Mouse (Mus musculus): ENCODE measurements at regions not wholly inside any gene's neighbourhood (a gene's known extent, or its start where the extent isn't known, plus 50 kb on each side); places are given as distances from the start of the nearest gene placed in this dataset.
A peak's percentile ranks its signal among the peaks of the same experiment; 100 is the strongest.

DNA sequence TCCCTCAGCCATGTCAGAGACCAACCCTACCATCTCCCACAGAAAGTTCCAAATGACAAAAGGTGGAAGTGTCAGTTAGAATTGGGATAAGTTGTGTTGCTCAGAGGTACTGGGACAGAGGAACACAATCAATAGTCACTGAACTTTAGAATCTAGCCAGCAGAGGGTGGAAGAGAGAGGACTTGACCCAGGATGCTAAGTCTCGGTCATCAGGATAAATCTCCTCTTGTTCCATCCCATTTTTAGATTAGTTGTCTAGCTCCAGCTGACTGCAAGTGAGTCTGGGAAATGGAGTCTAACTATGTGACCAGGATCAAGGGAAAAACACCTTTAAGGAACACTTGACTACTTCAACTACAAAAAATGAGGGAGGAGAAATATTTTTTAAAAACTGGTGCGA, 91.5 kb downstream of the Fam84b start:
- no peak for DNase-seq (ENCODE audit: low read depth in 2 of 2, low spot score in 2 of 2)

DNA sequence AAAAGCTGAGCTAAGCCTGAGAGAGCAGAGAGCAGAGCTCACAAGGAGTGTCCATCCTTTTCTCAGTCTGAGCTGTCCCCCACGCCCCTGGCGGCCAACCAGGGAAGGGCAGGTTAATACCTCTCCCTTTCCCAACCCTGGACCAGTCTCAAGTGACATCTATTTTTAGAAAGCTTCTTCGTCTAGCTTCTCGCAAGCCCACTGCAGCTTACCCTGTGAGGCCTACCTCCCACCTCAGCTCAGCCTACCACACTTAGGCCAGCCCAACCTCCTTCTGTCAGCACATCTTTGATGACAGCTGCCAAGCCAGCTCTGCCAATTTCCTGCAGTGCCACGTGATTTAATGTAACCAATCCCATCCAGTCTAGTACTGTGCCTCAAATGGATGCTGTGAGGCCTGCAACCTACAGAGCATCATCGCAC, 93.6 kb downstream of the Fam84b start:
- DNase-seq (ENCODE audit: low read depth in 2 of 2, low spot score in 2 of 2): peak; percentile 20 to 49

DNA sequence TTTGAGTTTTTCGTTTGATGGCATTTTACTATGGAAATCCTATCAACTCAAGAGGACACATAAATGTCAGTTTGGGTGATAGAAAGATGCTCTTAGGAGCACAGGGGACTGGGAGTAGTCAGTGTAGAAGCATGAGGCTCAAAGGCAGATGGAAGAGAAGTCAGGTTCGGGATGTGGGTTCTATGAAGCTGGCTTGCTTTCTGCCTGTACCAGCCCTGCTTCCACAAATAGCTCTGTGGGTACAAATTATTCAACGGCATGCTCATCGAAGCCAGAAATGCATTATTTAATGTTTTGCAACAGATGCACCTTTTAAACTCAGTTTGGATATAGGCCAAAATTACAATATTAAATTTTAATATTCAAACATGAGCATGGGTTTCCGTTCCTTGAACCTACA, 99.3 kb downstream of the Fam84b start:
- no peak for DNase-seq (ENCODE audit: low read depth in 2 of 2, low spot score in 2 of 2)

DNA sequence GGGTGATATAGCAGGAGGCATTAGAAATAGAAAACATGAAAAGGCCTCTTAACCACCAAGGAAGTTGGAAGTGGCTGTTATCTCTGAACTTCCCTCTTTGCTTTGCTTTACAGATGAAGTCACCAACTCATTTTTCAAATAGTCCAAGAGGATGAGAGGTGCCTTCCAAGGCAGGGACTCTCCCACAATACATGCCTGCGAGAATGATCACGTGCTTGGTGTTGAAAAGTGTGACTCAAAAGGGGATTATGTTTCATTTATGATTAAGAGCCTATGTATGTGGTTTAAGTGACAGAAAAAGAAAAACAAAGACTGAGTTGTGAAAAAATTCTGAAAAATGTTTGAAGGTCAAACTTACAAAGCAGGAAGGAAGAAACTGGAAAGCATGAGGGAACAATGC, 114.0 kb downstream of the Fam84b start:
- no peak for DNase-seq (ENCODE audit: low read depth in 2 of 2, low spot score in 2 of 2)

DNA sequence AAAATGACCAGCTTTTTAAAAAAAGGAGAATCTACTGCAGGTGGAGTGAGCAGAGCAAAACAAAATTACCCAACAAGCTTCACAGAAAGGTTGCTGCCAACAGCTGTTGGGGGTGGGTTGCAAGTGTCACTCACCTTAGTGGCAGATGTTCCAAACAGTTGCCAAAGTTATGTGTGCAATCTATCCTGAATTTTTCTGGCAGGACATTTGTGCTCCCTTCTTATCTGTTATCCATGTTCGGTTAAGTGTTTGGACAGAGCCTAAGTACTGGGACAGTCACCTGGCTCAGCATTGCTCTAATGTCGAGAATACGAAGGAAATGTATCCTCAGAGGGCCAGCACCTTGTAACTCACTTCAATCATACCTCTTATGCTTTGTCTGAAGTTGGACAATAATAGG, 115.3 kb downstream of the Fam84b start:
- no peak for DNase-seq (ENCODE audit: low read depth in 2 of 2, low spot score in 2 of 2)

DNA sequence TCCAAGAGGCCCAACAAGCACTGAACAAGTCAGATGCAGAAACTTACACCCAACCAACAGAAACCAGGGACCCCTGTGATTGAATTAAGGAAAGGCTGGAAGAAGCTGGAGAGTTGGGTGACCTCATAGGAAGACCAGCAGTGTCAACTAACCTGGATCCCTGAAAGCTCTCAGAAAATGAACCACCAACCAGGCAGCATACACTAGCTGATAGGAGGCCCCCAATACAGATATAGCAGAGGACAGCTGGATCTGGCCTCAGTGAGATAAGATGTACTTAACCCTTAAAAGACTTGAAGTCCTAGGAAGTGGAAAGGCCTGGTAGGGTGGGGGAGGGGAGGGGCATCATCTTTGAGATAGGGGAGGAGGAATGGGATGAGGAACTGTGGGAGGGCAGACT, 121.2 kb downstream of the Fam84b start:
- no peak for DNase-seq (ENCODE audit: low read depth in 2 of 2, low spot score in 2 of 2)

DNA sequence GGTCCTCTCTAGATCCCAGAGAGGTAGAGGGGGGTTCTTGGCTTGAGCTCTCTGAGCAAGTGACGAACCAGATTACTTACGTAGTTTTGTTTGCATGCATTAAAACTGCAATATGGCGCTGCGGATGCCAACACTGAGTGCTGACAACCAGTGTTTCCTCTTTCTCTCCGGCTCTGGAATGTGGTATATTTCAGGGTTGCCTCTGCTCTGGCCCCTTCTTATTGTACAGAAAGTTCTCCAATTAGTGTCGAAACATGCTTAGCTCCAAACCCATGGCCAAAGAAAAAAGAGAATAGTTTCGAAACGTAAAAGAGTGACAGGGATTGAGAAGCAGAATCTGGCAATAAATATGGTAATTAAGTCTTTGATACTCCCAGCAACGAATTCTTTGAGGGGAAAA, 124.8 kb downstream of the Fam84b start:
- no peak for DNase-seq (ENCODE audit: low read depth in 2 of 2, low spot score in 2 of 2)

DNA sequence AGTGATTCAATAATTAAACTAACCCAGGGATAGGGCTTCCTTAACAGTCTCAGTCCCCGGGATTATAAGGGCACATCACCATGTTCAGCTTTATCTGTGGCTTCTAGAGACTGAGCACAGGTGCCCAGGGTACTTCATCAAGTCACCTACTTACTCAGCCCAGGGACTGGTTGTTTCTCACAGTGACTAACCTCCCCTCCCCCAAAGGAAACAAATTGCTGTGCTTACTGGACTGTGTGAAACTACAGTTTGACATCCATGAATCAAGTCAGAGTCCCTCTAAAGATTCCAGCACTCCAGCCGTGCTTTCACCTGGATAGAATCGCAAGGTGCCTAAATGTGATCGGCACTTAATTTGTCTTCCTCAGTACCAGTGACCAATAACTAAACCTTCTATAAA, 125.2 kb downstream of the Fam84b start:
- no peak for DNase-seq (ENCODE audit: low read depth in 2 of 2, low spot score in 2 of 2)

DNA sequence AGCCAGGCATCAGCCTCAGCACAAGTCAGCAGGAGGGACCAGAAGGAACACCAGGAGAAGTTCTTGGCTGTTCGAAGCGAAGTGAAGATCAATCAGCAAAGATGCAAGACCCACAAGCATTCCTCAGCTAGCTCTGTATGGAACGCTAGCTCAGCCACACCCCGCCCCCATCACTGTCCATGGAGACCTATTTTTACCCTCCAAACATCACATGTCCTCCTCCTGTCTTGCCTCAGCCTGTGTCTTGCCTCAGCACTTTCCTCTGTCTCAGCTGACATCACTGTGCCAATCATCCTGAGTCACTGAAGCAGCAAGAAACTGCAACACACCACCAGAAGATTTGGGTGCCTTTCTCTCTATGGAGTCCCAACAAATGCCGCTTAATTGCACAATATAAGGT, 134.2 kb downstream of the Fam84b start:
- no peak for DNase-seq (ENCODE audit: low read depth in 2 of 2, low spot score in 2 of 2)

DNA sequence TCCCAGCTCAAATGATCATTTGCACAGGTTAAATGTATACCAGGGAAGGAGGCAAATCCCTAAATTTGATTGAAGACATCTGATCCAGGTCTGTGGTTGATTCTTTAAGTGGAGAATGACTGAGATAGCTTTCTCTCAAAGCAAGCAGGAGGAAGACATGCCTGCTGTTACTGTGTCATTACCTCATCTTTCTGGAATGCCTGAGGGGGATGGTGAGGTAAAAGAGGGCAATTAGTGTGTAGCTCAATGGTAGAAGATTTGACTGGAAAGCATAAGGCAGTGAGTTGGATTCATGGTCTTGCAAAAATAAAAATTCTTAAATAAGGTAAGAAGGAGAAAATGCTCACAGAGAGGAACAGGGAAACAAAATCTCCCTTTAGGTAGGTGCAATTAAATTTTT, 144.9 kb downstream of the Fam84b start:
- no peak for DNase-seq (ENCODE audit: low read depth in 2 of 2, low spot score in 2 of 2)

DNA sequence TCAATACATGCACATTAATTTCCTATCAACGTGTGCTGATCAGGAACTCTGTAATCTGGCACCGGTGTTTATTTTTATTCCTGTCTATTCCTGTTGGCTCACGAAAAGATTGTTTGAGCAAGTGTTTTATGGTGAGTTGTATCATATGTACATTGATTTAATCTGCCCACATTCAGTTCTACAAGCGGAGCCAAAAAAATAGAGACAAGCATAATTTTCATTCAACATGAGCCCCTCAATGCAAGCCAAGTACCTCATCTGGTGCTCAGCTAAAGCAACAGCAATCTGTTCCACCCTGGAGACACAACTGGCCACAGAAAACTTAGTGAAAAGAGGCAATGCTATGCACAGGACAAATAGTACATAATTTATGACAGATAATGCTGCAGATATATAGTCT, 147.6 kb downstream of the Fam84b start:
- no peak for DNase-seq (ENCODE audit: low read depth in 2 of 2, low spot score in 2 of 2)

DNA sequence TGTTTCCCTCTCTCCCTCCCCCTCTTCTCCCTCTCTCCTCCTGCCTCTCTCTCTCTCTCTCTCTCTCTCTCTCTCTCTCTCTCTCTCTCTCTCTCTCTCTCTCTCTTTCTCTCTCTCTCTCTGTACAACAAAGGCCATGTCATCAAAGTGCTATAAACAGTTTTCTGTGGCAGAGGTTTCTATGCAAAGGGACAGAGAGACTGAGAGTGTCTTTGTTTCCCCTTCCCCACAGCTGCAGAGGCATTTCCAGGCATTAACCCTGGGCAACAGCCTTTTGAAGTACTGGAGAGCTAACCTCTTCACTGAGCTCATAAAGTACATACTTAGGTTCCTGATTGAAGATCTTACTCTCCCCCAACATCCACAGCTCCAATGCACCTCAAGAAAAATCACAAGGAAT, 152.3 kb downstream of the Fam84b start:
- no peak for DNase-seq (ENCODE audit: low read depth in 2 of 2, low spot score in 2 of 2)

DNA sequence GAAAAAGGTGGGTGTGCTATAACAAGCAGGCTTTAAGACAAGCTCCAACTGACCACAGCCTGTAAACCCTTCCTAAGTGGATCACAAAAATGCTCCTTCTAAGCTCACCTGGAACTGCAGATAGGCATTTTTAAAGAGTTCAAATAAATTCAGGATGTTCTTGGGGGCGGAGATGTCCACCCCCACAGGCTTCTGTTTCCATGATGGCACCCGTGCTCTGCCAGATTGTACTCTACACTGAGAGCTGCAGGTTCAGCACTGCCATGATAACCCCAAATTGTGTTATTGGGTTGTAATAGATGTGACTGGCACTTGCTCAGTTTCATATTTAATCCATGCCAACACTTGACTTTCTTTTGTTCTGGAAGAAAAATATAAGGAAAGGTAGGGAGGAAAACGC, 158.8 kb downstream of the Fam84b start:
- DNase-seq (ENCODE audit: low read depth in 2 of 2, low spot score in 2 of 2): no peak

DNA sequence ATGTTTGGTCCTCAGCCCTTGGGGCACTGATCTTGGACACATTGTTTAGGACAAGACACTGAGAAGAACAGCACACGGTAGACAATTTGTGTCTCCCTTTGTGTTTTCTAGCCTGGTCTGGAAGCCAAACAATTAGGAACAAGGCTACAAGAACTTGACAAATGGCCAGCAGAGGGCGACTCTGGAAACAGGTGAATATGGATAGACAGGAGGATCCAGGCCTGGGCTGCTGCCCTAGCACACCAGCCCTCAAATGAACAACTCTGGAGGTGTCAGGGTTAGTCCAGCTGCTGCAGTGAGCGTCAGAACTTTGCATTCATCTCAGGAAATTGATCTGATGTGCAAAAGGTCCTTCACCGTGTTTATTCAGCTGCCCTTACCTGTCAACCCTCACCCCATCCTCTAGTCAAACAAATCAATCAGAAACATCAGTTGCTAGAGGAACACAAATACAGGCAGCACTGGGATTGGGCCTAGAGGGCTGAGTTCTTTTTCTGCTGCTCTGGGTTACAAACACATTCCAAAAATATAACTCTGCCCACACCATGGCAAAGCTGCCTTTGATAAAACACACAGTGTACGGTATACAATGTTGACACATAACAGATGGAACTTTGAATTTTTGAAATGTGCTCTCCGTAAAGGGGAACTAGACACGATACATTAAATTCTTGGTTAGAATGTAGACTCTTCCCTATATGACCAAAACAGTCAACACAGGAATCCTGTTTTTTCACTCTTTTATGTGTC, 159.7 kb downstream of the Fam84b start:
- DNase-seq (ENCODE audit: low read depth in 2 of 2, low spot score in 2 of 2): peak in 1 of 2 experiments; percentile 14

DNA sequence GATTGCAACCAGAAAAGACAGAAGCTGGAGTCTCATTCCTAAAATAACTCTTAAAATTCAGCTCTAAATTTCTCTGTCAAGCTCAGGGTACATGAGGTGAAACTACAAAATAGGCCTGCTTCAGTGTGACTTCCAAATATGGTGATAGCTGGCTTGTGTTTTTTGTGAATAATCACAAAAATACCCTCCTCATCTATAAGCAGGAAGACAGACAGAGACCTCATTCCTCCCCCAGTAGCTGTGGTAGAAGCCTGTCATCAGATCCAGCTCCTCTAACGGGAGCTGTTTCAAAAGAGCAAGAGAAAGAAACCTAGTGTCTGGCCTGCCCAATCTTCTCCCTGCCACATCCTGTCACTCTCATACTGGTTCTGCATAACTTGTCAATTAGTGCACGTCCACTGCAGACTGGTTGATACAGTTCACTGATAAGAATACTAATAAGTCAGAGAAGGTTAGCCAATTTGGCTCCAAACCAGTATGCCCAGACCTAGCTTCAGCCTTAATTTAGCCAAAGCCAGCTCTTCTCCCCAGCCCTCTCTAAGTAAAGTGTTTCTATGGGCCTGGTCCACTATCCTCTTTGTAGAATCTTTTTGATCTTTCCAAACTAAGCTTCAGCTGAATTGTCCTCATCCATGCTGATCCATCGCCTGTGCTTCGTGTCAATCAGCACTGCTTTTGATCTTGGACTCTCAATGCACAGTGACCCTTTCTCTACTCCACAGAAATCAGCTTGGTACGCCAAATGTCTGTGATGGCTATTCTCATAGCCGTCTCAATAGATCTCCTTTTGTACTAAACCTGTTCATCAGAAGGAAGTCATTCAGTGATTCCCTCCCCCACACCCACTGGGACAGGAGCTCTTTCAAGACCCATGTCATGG, 160.6 kb downstream of the Fam84b start:
- no peak for DNase-seq (ENCODE audit: low read depth in 2 of 2, low spot score in 2 of 2)

DNA sequence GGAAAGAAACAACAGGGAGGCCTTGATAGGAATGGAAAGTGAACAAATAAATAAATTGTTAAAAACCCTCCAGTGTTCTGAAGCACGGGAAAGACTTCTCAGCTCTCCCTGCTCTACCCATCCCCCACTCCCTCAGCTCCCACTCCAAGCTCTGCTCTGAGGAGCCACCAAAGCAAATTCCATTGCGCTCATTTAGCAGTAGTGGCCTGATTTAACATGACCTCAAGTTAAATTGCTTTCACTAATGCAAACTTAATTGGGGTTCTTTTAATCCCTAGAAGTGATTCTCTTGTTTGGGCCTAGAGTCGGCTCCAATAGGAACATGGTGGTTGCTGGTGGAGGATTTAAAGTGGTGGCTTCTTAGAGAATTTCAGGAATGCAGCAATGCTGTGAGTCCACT, 161.4 kb downstream of the Fam84b start:
- DNase-seq (ENCODE audit: low read depth in 2 of 2, low spot score in 2 of 2): no peak

DNA sequence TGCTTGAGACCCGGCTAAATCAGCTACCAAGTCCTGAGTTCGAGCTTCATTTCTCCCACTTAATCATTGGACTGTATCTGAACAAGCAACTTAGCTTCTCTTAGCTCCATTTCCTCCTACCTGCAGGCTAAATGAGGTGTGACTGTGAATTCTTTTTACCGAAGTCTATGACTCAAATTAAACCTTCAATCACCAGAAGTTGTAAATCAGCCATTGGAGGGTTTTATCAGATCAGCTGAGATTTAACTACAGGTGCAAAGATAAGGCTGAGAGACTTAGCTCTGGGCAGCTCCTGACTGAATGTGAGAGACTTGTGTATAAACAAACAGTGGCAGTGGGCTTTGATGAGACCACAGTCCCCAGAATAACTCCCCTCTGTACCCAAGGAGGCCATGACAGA, 176.2 kb downstream of the Fam84b start:
- no peak for DNase-seq (ENCODE audit: low read depth in 2 of 2, low spot score in 2 of 2)

DNA sequence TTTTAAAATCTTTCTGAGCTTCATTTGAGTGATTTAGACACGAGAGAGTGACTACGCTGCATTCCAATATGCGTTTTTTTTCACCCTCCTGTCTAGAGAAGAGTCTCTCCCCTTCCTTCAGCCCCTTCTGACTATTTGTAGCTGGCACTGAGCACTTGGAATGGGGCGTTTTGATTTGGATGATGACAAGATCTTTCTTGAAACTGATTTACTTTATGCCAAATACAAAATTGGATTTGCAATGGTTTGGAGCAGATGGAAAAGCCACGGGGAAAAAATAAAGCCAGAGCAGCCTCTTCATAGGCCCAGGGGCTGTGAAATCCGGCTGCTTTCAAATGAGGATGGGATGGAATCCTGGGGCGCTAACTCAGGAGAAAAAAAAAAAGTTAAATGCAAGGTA, 196.0 kb downstream of the Fam84b start:
- DNase-seq (ENCODE audit: low read depth in 2 of 2, low spot score in 2 of 2): no peak

DNA sequence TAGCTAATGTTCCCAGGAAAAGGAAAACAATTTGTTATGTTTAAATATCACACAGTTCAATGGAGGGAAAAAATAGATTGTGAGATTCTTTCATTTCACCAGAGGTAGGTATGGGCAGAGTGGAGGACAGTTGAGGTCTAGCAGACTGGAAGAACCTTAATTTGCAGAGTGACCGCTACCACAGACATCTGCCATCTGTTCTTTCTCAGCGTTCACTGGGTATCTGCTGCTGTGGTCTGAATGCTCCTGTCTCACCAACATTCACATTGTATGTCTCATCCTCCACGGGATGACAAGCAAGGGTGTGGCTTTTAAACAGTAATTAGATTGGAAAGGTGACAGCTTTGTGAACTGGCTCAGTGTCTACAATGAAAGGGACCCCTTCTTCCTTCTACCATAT, 198.5 kb downstream of the Fam84b start:
- DNase-seq (ENCODE audit: low read depth in 2 of 2, low spot score in 2 of 2): no peak

DNA sequence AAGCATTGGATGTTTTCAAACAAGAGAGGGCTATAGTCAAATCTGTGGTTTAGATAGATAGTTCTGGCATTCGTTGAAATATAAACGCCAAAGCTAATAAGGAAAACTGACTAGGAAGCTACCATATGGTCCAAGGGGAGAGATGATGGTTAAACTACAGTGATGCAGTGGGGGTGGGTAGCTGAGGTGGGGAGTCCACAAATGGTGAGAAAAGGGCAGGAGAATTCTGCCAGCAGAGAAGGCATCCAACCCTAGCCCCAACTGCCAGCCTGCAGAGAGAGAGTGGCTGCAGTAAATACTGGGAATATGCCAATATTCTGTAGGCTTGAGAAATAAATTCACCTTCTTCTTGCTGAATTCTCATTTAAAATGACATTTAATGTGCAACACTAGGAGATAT, 204.3 kb downstream of the Fam84b start:
- DNase-seq (ENCODE audit: low read depth in 2 of 2, low spot score in 2 of 2): no peak

DNA sequence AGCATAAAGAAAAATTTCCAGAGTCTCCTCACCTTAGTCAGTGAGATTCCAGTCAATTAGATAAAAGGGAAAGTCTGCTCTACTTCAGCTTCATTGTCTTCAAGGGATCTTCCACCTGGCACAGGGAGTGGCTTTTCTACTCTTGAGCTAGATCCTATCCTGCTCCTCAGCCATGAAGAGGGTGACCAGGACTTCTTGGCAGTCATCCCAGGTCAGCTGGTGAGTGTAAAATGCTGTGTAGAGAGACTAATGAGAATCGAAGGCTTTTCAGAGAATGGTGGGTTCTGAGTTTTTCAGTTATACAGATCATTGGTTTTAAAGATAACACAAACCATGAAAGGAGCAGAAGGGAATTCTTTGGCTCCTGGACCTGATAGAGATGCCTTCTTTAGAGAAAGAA, 211.8 kb downstream of the Fam84b start:
- DNase-seq (ENCODE audit: low read depth in 2 of 2, low spot score in 2 of 2): no peak

DNA sequence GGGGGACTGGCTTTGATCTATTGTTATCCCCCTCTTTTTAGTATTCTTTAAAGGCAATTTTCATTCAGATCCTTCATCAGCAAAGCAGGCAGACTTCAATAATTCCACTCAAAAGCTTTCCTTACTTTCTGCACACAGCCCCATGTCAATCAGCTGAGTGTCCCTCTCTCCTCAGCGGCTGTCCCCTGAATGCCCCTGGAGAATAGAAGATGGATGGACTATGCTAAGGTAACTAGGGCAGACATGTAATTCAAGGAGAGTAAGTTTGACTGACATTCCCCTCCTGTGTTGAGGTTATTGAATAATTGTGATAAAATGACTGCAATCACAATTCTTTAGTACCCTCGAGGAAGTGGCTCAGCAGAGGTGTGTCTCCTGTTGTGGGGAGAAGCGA, 220.1 kb downstream of the Fam84b start:
- no peak for DNase-seq (ENCODE audit: low read depth in 2 of 2, low spot score in 2 of 2)
